Mouse (Mus musculus) layer of hippocampus, adult 8-10 months (tissue): ENCODE measurements at regions not wholly inside any gene's neighbourhood (a gene's known extent, or its start where the extent isn't known, plus 50 kb on each side); places are given as distances from the start of the nearest gene placed in this dataset.
A peak's percentile ranks its signal among the peaks of the same experiment; 100 is the strongest.

Experiments
- DNase-seq, 2 experiments: peaks; one replicate each; pipeline ENCODE4 v3.0.0; 2022; ENCODE audit warnings: low spot score in 2 of 2

GRCm38 (mm10) chr2:30743976-30744620, 59.4 kb downstream of the 1700001O22Rik start:
- no peak for DNase-seq

- no peak for DNase-seq
Measured at GRCm38 (mm10) chr2:30743265-30743846, 60.1 kb downstream of the 1700001O22Rik start.

- no peak for DNase-seq
Measured at GRCm38 (mm10) chr2:30741450-30741849, 62.0 kb downstream of the 1700001O22Rik start.

- DNase-seq = peak in 1 of 2 experiments; percentile 60
Measured at GRCm38 (mm10) chr2:30737759-30738158, 65.7 kb downstream of the 1700001O22Rik start.

- DNase-seq = no peak
Measured at GRCm38 (mm10) chr2:30736705-30737104, 66.8 kb downstream of the 1700001O22Rik start.

GRCm38 (mm10) chr2:30736236-30736635, 67.2 kb downstream of the 1700001O22Rik start:
- DNase-seq = no peak

GRCm38 (mm10) chr2:30733853-30734252, 69.6 kb downstream of the 1700001O22Rik start:
- no peak for DNase-seq

GRCm38 (mm10) chr2:30731832-30732231, 71.6 kb downstream of the 1700001O22Rik start:
- no peak for DNase-seq

GRCm38 (mm10) chr2:30727948-30728347, 75.5 kb downstream of the 1700001O22Rik start:
- no peak for DNase-seq

- no peak for DNase-seq
Measured at GRCm38 (mm10) chr2:30725601-30726489, 77.6 kb downstream of the 1700001O22Rik start.

- DNase-seq = no peak
Measured at GRCm38 (mm10) chr2:30725186-30725585, 78.3 kb downstream of the 1700001O22Rik start.

GRCm38 (mm10) chr2:30724521-30724920, 78.9 kb downstream of the 1700001O22Rik start:
- DNase-seq = no peak

- DNase-seq = no peak
Measured at GRCm38 (mm10) chr2:30723059-30723587, 80.3 kb downstream of the 1700001O22Rik start.

- DNase-seq = no peak
Measured at GRCm38 (mm10) chr2:30722263-30723050, 81.0 kb downstream of the 1700001O22Rik start.

GRCm38 (mm10) chr2:30721473-30722262, 81.8 kb downstream of the 1700001O22Rik start:
- DNase-seq = peak; percentile 67 to 78

- no peak for DNase-seq
Measured at GRCm38 (mm10) chr2:30721048-30721461, 82.4 kb downstream of the 1700001O22Rik start.

- DNase-seq = peak in 1 of 2 experiments; percentile 8
Measured at GRCm38 (mm10) chr2:30720291-30720690, 83.2 kb downstream of the 1700001O22Rik start.

GRCm38 (mm10) chr2:30719611-30720290, 83.7 kb downstream of the 1700001O22Rik start:
- DNase-seq = peak in 1 of 2 experiments; percentile 11

GRCm38 (mm10) chr2:30718741-30719381, 84.6 kb downstream of the 1700001O22Rik start:
- peak; percentile 82 for DNase-seq
